Mouse (Mus musculus) thymus, adult 2 months (tissue): ENCODE measurements around the gene Msi1. TPM values are rescaled to one million over a fixed set of nuclear protein-coding genes. Genes with fewer than 3 reads are reported as not detected.

Experiments
- DNase-seq: peaks from one replicate; pipeline ENCODE4 v3.0.0; 2021
- H3K27ac ChIP-seq: fragments of 200-500 bp; 2 replicates; pipeline ENCODE4 v1.5.1; 2012; ENCODE audit warnings: low read length, control low read depth; ENCODE audit not compliant: control insufficient read depth, insufficient read depth
- H3K27me3 ChIP-seq: fragments of 200-500 bp; 2 replicates; pipeline ENCODE4 v1.6.1; 2012; ENCODE audit warnings: mild to moderate bottlenecking, low read length, moderate library complexity, mixed read lengths; ENCODE audit not compliant: control insufficient read depth, insufficient read depth
- H3K36me3 ChIP-seq: fragments of 200-500 bp; 2 replicates; pipeline ENCODE4 v1.6.1; 2012; ENCODE audit warnings: mild to moderate bottlenecking, low read length, moderate library complexity; ENCODE audit not compliant: control insufficient read depth, insufficient read depth
- H3K4me1 ChIP-seq: fragments of 200-500 bp; replicated peaks from 2 replicates; pipeline ENCODE4 v1.6.1; 2012; ENCODE audit warnings: low read length; ENCODE audit not compliant: control insufficient read depth, insufficient read depth
- H3K4me3 ChIP-seq: fragments of 200-500 bp; 2 replicates; pipeline ENCODE4 v1.5.1; 2012; ENCODE audit warnings: mild to moderate bottlenecking, low read length, control low read depth, moderate library complexity; ENCODE audit not compliant: control insufficient read depth, insufficient read depth
- CTCF ChIP-seq: fragments of 200-500 bp; IDR thresholded peaks from 2 replicates; pipeline ENCODE4 v1.5.1; 2012; ENCODE audit warnings: mild to moderate bottlenecking, control low read depth, low read length, moderate library complexity, borderline replicate concordance; ENCODE audit not compliant: control insufficient read depth, poor library complexity, insufficient read depth; ENCODE audit errors: extremely low read depth
- POLR2A ChIP-seq: fragments of 200-500 bp; IDR thresholded peaks from 2 replicates; pipeline ENCODE4 v1.6.1; 2012; ENCODE audit warnings: mild to moderate bottlenecking, low read length, control low read depth, moderate library complexity; ENCODE audit not compliant: control insufficient read depth, poor library complexity, insufficient read depth; ENCODE audit errors: extremely low read depth
- whole genome bisulfite sequencing: fragments of 180-500 bp; shearing (Covaris S2); methylation state at CpG from one replicate; pipeline ENCODE4 v1.1.7; 2018; 5-methylcytosine and 5-hydroxymethylcytosine counted together
- polyA plus RNA-seq: library from polyadenylated mRNA; depleted of rRNA; stranded (reverse); fragments of >200 nt; gene quantifications from 2 replicates; pipeline ENCODE4 v1.2.3, GENCODE M21; 2012

The Msi1 gene
- polyA plus RNA-seq, 1 experiment = 6.6 TPM

GRCm38 (mm10) chr5:115447108-115447507 is 17.7 kb downstream of the Msi1 start:
- Histone ChIP-seq H3K4me1 (no peaks in the 10 kb centered on the region), H3K27ac (no peak overlapping the region), H3K4me3 (no peak overlapping the region), H3K27me3 (no peaks in the 10 kb centered on the region), H3K36me3 (no peaks in the 10 kb centered on the region)
- TF ChIP-seq CTCF (no peak), POLR2A (no peak)
- WGBS = 94% methylated on average over 17 of the region's 17 CpGs
- DNase-seq = no peak

- DNase-seq = no peak
- Histone ChIP-seq H3K27ac (no peak overlapping the region), H3K36me3 (no peaks in the 10 kb centered on the region), H3K4me3 (no peak overlapping the region), H3K27me3 (no peaks in the 10 kb centered on the region), H3K4me1 (no peaks in the 10 kb centered on the region)
- no peak for TF ChIP-seq CTCF
- no peak for TF ChIP-seq POLR2A
- 91% methylated on average over 3 of the region's 3 CpGs for WGBS
Measured at GRCm38 (mm10) chr5:115449247-115449646, 19.8 kb downstream of the Msi1 start.

GRCm38 (mm10) chr5:115450410-115451317 is 21.3 kb downstream of the Msi1 start:
- Histone ChIP-seq H3K36me3 (no peaks in the 10 kb centered on the region), H3K4me3 (no peak overlapping the region), H3K27ac (no peak overlapping the region), H3K27me3 (no peaks in the 10 kb centered on the region), H3K4me1 (no peaks in the 10 kb centered on the region)
- TF ChIP-seq CTCF = no peak
- TF ChIP-seq POLR2A = no peak
- WGBS = 95% methylated on average over 27 of the region's 27 CpGs
- DNase-seq = no peak

GRCm38 (mm10) chr5:115454422-115455090 is 25.2 kb downstream of the Msi1 start:
- no peak for TF ChIP-seq CTCF
- TF ChIP-seq POLR2A = no peak
- Histone ChIP-seq H3K36me3 (no peaks in the 10 kb centered on the region), H3K4me1 (no peaks in the 10 kb centered on the region), H3K27me3 (no peaks in the 10 kb centered on the region), H3K27ac (no peak overlapping the region), H3K4me3 (no peak overlapping the region)
- WGBS = 89% methylated on average over 12 of the region's 12 CpGs
- DNase-seq = no peak

- WGBS = 68% methylated on average over 7 of the region's 7 CpGs
- H3K27ac ChIP-seq = no peak overlapping the region
- no peak overlapping the region for H3K4me3 ChIP-seq
- H3K4me1 ChIP-seq = no peaks in the 10 kb centered on the region
- no peaks in the 10 kb centered on the region for H3K36me3 ChIP-seq
- no peak for TF ChIP-seq POLR2A
- no peak for TF ChIP-seq CTCF
- DNase-seq = no peak
- H3K27me3 ChIP-seq = no peaks in the 10 kb centered on the region
Measured at GRCm38 (mm10) chr5:115455838-115456237, 26.4 kb downstream of the Msi1 start.

GRCm38 (mm10) chr5:115458918-115459317 is 29.5 kb downstream of the Msi1 start:
- H3K27me3 ChIP-seq = no peaks in the 10 kb centered on the region
- no peak overlapping the region for H3K4me3 ChIP-seq
- no peaks in the 10 kb centered on the region for H3K4me1 ChIP-seq
- no peaks in the 10 kb centered on the region for H3K36me3 ChIP-seq
- WGBS = 75% methylated on average over 13 of the region's 13 CpGs
- no peak for TF ChIP-seq POLR2A
- TF ChIP-seq CTCF = no peak
- DNase-seq = no peak
- no peak overlapping the region for H3K27ac ChIP-seq
